Mouse (Mus musculus) small intestine, adult 2 months (tissue): ENCODE measurements around the gene Lbhd2.

Experiments
- CTCF ChIP-seq: fragments of 200-500 bp; IDR thresholded peaks from 2 replicates; pipeline ENCODE4 v1.5.1; 2012; ENCODE audit warnings: low read depth, mild to moderate bottlenecking, control low read depth, inconsistent platforms, low read length, moderate library complexity, mixed read lengths; ENCODE audit not compliant: insufficient replicate concordance, insufficient read length; ENCODE audit errors: extremely low read depth
- POLR2A ChIP-seq: fragments of 200-500 bp; IDR thresholded peaks from 2 replicates; pipeline ENCODE4 v1.6.1; 2012; ENCODE audit warnings: low read depth, mild to moderate bottlenecking, control low read depth, inconsistent platforms, low read length, moderate library complexity

DNA sequence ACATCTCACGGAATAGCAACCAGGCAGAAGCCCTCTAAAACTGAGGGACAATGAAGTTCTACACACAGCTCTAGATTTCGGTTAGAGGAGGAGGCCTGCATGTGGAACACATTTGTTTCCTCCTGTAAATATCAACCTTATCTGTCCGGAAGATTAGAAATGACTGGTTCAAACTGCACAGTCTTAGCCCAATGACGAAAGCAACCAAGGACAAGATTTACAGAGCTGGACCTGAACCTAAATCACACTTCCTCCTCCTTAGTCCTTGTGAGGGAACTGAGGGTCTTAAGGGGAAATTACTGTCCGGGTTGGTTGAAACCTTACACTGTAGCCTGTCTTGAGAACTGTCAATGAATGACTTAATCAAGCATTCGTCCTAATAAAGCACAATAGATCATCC is 30.6 kb upstream of the Lbhd2 start:
- TF ChIP-seq CTCF (no peak), POLR2A (no peak)
